Mouse (Mus musculus) hindbrain, postnatal 0 days (tissue): ENCODE measurements around the gene Nedd9. TPM values are rescaled to one million over a fixed set of nuclear protein-coding genes. Genes with fewer than 3 reads are reported as not detected.
A peak's percentile ranks its signal among the peaks of the same experiment; 100 is the strongest.

Experiments used
- ATAC-seq: fragments of 200-750 bp; cut with Nextera tagmentation; 2 replicates; pipeline ENCODE4 v1.8.0; 2017; ENCODE audit warnings: mild to moderate bottlenecking, moderate TSS enrichment, moderate library complexity
- DNase-seq: peaks from one replicate; pipeline ENCODE4 v3.0.0-alpha.2; 2015; ENCODE audit warnings: low spot score
- H3K27ac ChIP-seq: fragments of 300-500 bp; sonication (generic); 2 replicates; pipeline ENCODE4 v1.5.1; 2014; ENCODE audit warnings: mild to moderate bottlenecking
- H3K27me3 ChIP-seq: fragments of 300-500 bp; sonication (generic); 2 replicates; pipeline ENCODE4 v1.6.1; 2014; ENCODE audit warnings: low read length, mixed read lengths; ENCODE audit not compliant: insufficient read depth
- H3K36me3 ChIP-seq: fragments of 300-500 bp; sonication (generic); 2 replicates; pipeline ENCODE4 v1.6.1; 2014; ENCODE audit warnings: low read length, mixed read lengths; ENCODE audit not compliant: insufficient read depth
- H3K4me1 ChIP-seq: fragments of 300-500 bp; sonication (generic); 2 replicates; pipeline ENCODE4 v1.6.1; 2014; ENCODE audit warnings: antibody characterized with exemption, low read length, mixed read lengths; ENCODE audit not compliant: insufficient read depth
- H3K4me2 ChIP-seq: fragments of 300-500 bp; sonication (generic); 2 replicates; pipeline ENCODE4 v1.6.1; 2014; ENCODE audit warnings: low read depth, mild to moderate bottlenecking, low read length, moderate library complexity, mixed read lengths
- H3K4me3 ChIP-seq: fragments of 300-500 bp; sonication (generic); 2 replicates; pipeline ENCODE4 v1.5.1; 2014; ENCODE audit warnings: low read length
- H3K9ac ChIP-seq: fragments of 300-500 bp; sonication (generic); replicated peaks from 2 replicates; pipeline ENCODE4 v1.6.1; 2014; ENCODE audit warnings: mild to moderate bottlenecking, low read length, moderate library complexity, mixed read lengths
- H3K9me3 ChIP-seq: fragments of 300-500 bp; sonication (generic); 2 replicates; pipeline ENCODE4 v1.6.1; 2016; ENCODE audit warnings: low read length, mixed read lengths
- CTCF ChIP-seq: IDR thresholded peaks from 2 replicates; pipeline ENCODE4 v1.5.1; 2016; ENCODE audit warnings: antibody characterized with exemption, control low read depth, low read depth
- WGBS: fragments of 180-500 bp; shearing (Covaris S2); extraction: QIAGEN DNeasy Blood & Tissue Kit; methylation state at CpG from one replicate; pipeline ENCODE4 v1.1.7; 2014; 5-methylcytosine and 5-hydroxymethylcytosine counted together
- polyA plus RNA-seq: library from polyadenylated mRNA; unstranded; fragments of >200 nt; fragmentation: Nextera tagmentation; extraction: Ambion mirVana; gene quantifications from 2 replicates; pipeline ENCODE4 v1.2.1, GENCODE M21; 2015
- total RNA-seq: library from RNA; depleted of rRNA; stranded (reverse); fragments of >200 nt; gene quantifications from 2 replicates; pipeline ENCODE4 v1.2.3, GENCODE M21; 2014

The Nedd9 gene
- total and polyA plus RNA-seq, 2 experiments from 2014 or later: 12.2 to 26.5 TPM

- Histone ChIP-seq H3K4me2 (no peak overlapping the region), H3K9ac (no peak overlapping the region), H3K27me3 (no peaks in the 10 kb centered on the region), H3K4me3 (no peak overlapping the region), H3K9me3 (no peaks in the 10 kb centered on the region), H3K36me3 (no peaks in the 10 kb centered on the region), H3K27ac (no peak overlapping the region), H3K4me1 (no peaks in the 10 kb centered on the region)
- no peak for ATAC-seq
- DNase-seq: no peak
- TF ChIP-seq CTCF: no peak
- whole genome bisulfite sequencing: 48% methylated on average over 8 of the region's 8 CpGs
These were observed 5.0 kb upstream of the Nedd9 start for GRCm38 (mm10) chr13:41491981-41492702.

GRCm38 (mm10) chr13:41491522-41491921, 4.4 kb upstream of the Nedd9 start:
- H3K4me2 ChIP-seq: no peak overlapping the region
- H3K36me3 ChIP-seq: no peaks in the 10 kb centered on the region
- H3K4me3 ChIP-seq: no peak overlapping the region
- H3K9me3 ChIP-seq: no peaks in the 10 kb centered on the region
- TF ChIP-seq CTCF: no peak
- no peak for ATAC-seq
- no peak overlapping the region for H3K27ac ChIP-seq
- no peak for DNase-seq
- no peaks in the 10 kb centered on the region for H3K27me3 ChIP-seq
- no peak overlapping the region for H3K9ac ChIP-seq
- no peaks in the 10 kb centered on the region for H3K4me1 ChIP-seq
- WGBS: 69% methylated on average over 7 of the region's 7 CpGs

- no peak overlapping the region for H3K27ac ChIP-seq
- no peak overlapping the region for H3K4me2 ChIP-seq
- H3K4me1 ChIP-seq: no peaks in the 10 kb centered on the region
- no peaks in the 10 kb centered on the region for H3K27me3 ChIP-seq
- no peak overlapping the region for H3K9ac ChIP-seq
- TF ChIP-seq CTCF: no peak
- H3K9me3 ChIP-seq: no peaks in the 10 kb centered on the region
- no peak for DNase-seq
- no peaks in the 10 kb centered on the region for H3K36me3 ChIP-seq
- WGBS: 86% methylated on average over 8 of the region's 8 CpGs
- no peak overlapping the region for H3K4me3 ChIP-seq
- no peak for ATAC-seq
These were observed 3.1 kb upstream of the Nedd9 start for GRCm38 (mm10) chr13:41490282-41490681.

- Histone ChIP-seq H3K4me3 (no peak overlapping the region), H3K9me3 (no peaks in the 10 kb centered on the region), H3K27me3 (no peaks in the 10 kb centered on the region), H3K4me2 (no peak overlapping the region), H3K27ac (no peak overlapping the region), H3K9ac (no peak overlapping the region), H3K4me1 (no peaks in the 10 kb centered on the region), H3K36me3 (no peaks in the 10 kb centered on the region)
- ATAC-seq: no peak
- 63% methylated on average over 9 of the region's 9 CpGs for WGBS
- DNase-seq: no peak
- peak; percentile 27 for TF ChIP-seq CTCF
These were observed 2.6 kb upstream of the Nedd9 start for GRCm38 (mm10) chr13:41489705-41490275.

GRCm38 (mm10) chr13:41487409-41487743, 214 bp upstream of the Nedd9 start:
- Histone ChIP-seq H3K4me2 (no peak overlapping the region), H3K36me3 (no peaks in the 10 kb centered on the region), H3K9ac (no peak overlapping the region), H3K27ac (no peak overlapping the region), H3K4me3 (no peak overlapping the region), H3K27me3 (no peaks in the 10 kb centered on the region), H3K4me1 (no peaks in the 10 kb centered on the region), H3K9me3 (no peaks in the 10 kb centered on the region)
- ATAC-seq (no peak), DNase-seq (no peak)
- no peak for TF ChIP-seq CTCF
- WGBS: 89% methylated on average over 2 of the region's 2 CpGs

- ATAC-seq: no peak
- Histone ChIP-seq H3K4me3 (no peak overlapping the region), H3K4me2 (no peak overlapping the region), H3K9ac (no peak overlapping the region), H3K9me3 (no peaks in the 10 kb centered on the region), H3K27ac (no peak overlapping the region), H3K27me3 (no peaks in the 10 kb centered on the region), H3K4me1 (no peaks in the 10 kb centered on the region), H3K36me3 (no peaks in the 10 kb centered on the region)
- 88% methylated on average over 7 of the region's 7 CpGs for WGBS
- no peak for TF ChIP-seq CTCF
- DNase-seq: no peak
These were observed 3.2 kb downstream of the Nedd9 start for GRCm38 (mm10) chr13:41483966-41484365.

- Histone ChIP-seq H3K36me3 (no peaks in the 10 kb centered on the region), H3K9ac (no peak overlapping the region), H3K4me3 (no peak overlapping the region), H3K4me1 (no peaks in the 10 kb centered on the region), H3K4me2 (no peak overlapping the region), H3K9me3 (no peaks in the 10 kb centered on the region), H3K27me3 (no peaks in the 10 kb centered on the region), H3K27ac (no peak overlapping the region)
- TF ChIP-seq CTCF: no peak
- 15% methylated on average over 3 of the region's 3 CpGs for WGBS
- ATAC-seq (no peak), DNase-seq (peak; percentile 18)
These were observed 4.7 kb downstream of the Nedd9 start for GRCm38 (mm10) chr13:41482408-41483011.
